ENCODE assay signal across 8 mouse cellular contexts in genomic region chr7:24481474-24482207, GRCm38 (mm10). TPM values are rescaled to one million over a fixed set of nuclear protein-coding genes. Genes with fewer than 3 reads are reported as not detected.
DNase-seq lines count a peak whose midpoint lies in the region; ATAC-seq and TF ChIP-seq lines count a peak whose summit lies in the region.

Gene Cadm4, plus strand, starts transcription at chr7:24482023.

- peak within 1 kb of the TSS; percentile 51 for H3K4me3 ChIP-seq in bone marrow macrophage, adult 2 months (ENCODE audit: insufficient read depth, low read length)
- peak within 1 kb of the TSS; percentile 44 for H3K4me3 ChIP-seq in embryonic fibroblast, embryonic 13.5 days (ENCODE audit: insufficient read depth, low read length)
- H3K4me3 ChIP-seq in heart, embryonic 11.5 days (ENCODE audit: low read depth, low read length): peak within 1 kb of the TSS; percentile 65
- H3K4me3 ChIP-seq in kidney, embryonic 15.5 days (replicated peaks): peak within 1 kb of the TSS; percentile 74
- peak within 1 kb of the TSS; percentile 76 for H3K4me3 ChIP-seq in liver, adult 2 months (ENCODE audit: insufficient read depth, low read depth, low read length)
- H3K4me3 ChIP-seq in stomach, embryonic 14.5 days (ENCODE audit: low read depth, low read length): peak within 1 kb of the TSS; percentile 53

- H3K9me3 ChIP-seq in heart, embryonic 11.5 days (replicated peaks; ENCODE audit: control insufficient read depth, low read length): no peaks in the 10 kb centered on the region
- no peaks in the 10 kb centered on the region for H3K9me3 ChIP-seq in kidney, embryonic 15.5 days (replicated peaks)
- no peaks in the 10 kb centered on the region for H3K9me3 ChIP-seq in stomach, embryonic 14.5 days (ENCODE audit: control insufficient read depth, low read depth, low read length)

- H3K79me2 ChIP-seq in liver, adult 2 months (ENCODE audit: control insufficient read depth, insufficient read depth, low read length): no peaks in the 10 kb centered on the region

- peak; percentile 64 for ATAC-seq in heart, embryonic 11.5 days (replicated peaks; ENCODE audit: insufficient number of reproducible peaks, low FRiP score, low TSS enrichment)
- ATAC-seq in kidney, embryonic 15.5 days (replicated peaks; ENCODE audit: low FRiP score): peak; percentile 80
- ATAC-seq in stomach, embryonic 14.5 days (ENCODE audit: insufficient number of reproducible peaks, insufficient read depth, low FRiP score, low read depth): peak; percentile 78

- H3K36me3 ChIP-seq in heart, embryonic 11.5 days (ENCODE audit: control insufficient read depth, insufficient read depth, low read length): no peaks in the 10 kb centered on the region
- no peaks in the 10 kb centered on the region for H3K36me3 ChIP-seq in kidney, embryonic 15.5 days
- H3K36me3 ChIP-seq in liver, adult 2 months (ENCODE audit: control insufficient read depth, insufficient read depth, low read length): no peaks in the 10 kb centered on the region
- H3K36me3 ChIP-seq in stomach, embryonic 14.5 days (ENCODE audit: control insufficient read depth, insufficient read depth, low read length): no peaks in the 10 kb centered on the region

- H3K4me2 ChIP-seq in heart, embryonic 11.5 days: peak within 1 kb of the TSS; percentile 82
- peak within 1 kb of the TSS; percentile 95 for H3K4me2 ChIP-seq in kidney, embryonic 15.5 days
- peak within 1 kb of the TSS; percentile 97 for H3K4me2 ChIP-seq in stomach, embryonic 14.5 days (replicated peaks; ENCODE audit: low read depth, low read length)

- DNase-seq in A20 (ENCODE audit: low read depth, low spot score): peak; percentile 85
- DNase-seq in liver, adult 2 months (ENCODE audit: extremely low read depth, low read depth, low spot score): peak; percentile 25
- DNase-seq in naive thymus-derived CD4-positive, alpha-beta T cell, adult 2 months (ENCODE audit: low read depth): peak; percentile 90

- no peak for TF ChIP-seq CTCF in bone marrow macrophage, adult 2 months (IDR thresholded peaks at IDR 0.05; ENCODE audit: low read depth, low read length)
- no peak for TF ChIP-seq CTCF in embryonic fibroblast, embryonic 13.5 days (IDR thresholded peaks at IDR 0.05; ENCODE audit: borderline replicate concordance, insufficient read depth, low read length)
- TF ChIP-seq CTCF in liver, adult 2 months (IDR thresholded peaks at IDR 0.05; ENCODE audit: low read depth, low read length): no peak

- no peak within 1 kb of the TSS for H3K27ac ChIP-seq in bone marrow macrophage, adult 2 months (ENCODE audit: insufficient read depth, low read depth, low read length)
- H3K27ac ChIP-seq in embryonic fibroblast, embryonic 13.5 days (ENCODE audit: insufficient read depth, low read length): no peak within 1 kb of the TSS
- H3K27ac ChIP-seq in heart, embryonic 11.5 days (ENCODE audit: low read depth, low read length): no peak within 1 kb of the TSS
- no peak within 1 kb of the TSS for H3K27ac ChIP-seq in kidney, embryonic 15.5 days
- H3K27ac ChIP-seq in liver, adult 2 months (replicated peaks; ENCODE audit: insufficient read depth, low read depth, low read length): no peak within 1 kb of the TSS
- no peak within 1 kb of the TSS for H3K27ac ChIP-seq in stomach, embryonic 14.5 days (ENCODE audit: low read length)

- H3K9ac ChIP-seq in heart, embryonic 11.5 days (ENCODE audit: low read depth, low read length): peak within 1 kb of the TSS; percentile 68
- H3K9ac ChIP-seq in kidney, embryonic 15.5 days: peak within 1 kb of the TSS; percentile 64
- H3K9ac ChIP-seq in liver, adult 2 months (ENCODE audit: low read depth, low read length): peak within 1 kb of the TSS; percentile 96
- H3K9ac ChIP-seq in stomach, embryonic 14.5 days (replicated peaks; ENCODE audit: low read depth, low read length): peak within 1 kb of the TSS; percentile 45

- WGBS in heart, embryonic 11.5 days (ENCODE audit: insufficient replicate concordance): 1% methylated on average over 51 of the region's 83 CpGs
- WGBS in kidney, embryonic 15.5 days: under 1% methylated on average over 75 of the region's 83 CpGs
- WGBS in liver, adult 2 months: 2% methylated on average over 74 of the region's 83 CpGs
- under 1% methylated on average over 78 of the region's 83 CpGs for WGBS in stomach, embryonic 14.5 days

- peaks cover 54% of the 10 kb centered on the region for H3K27me3 ChIP-seq in heart, embryonic 11.5 days (ENCODE audit: control insufficient read depth, insufficient read depth, low read length)
- peaks cover 41% of the 10 kb centered on the region; the same call in 1 of the 2 replicates for H3K27me3 ChIP-seq in kidney, embryonic 15.5 days
- H3K27me3 ChIP-seq in liver, adult 2 months (ENCODE audit: control insufficient read depth, insufficient read depth, low read length): no peaks in the 10 kb centered on the region
- H3K27me3 ChIP-seq in stomach, embryonic 14.5 days (ENCODE audit: control insufficient read depth, insufficient read depth, low read length): no peaks in the 10 kb centered on the region

- no peak for TF ChIP-seq POLR2A in bone marrow macrophage, adult 2 months (IDR thresholded peaks at IDR 0.05; ENCODE audit: borderline replicate concordance, low read depth, low read length)
- TF ChIP-seq POLR2A in embryonic fibroblast, embryonic 13.5 days (IDR thresholded peaks at IDR 0.05; ENCODE audit: low read depth, low read length): no peak
- no peak for TF ChIP-seq POLR2A in liver, adult 2 months (IDR thresholded peaks at IDR 0.05; ENCODE audit: extremely low read depth, insufficient read depth, low read length)

- no peaks in the 10 kb centered on the region; the same call in 1 of the 2 replicates for H3K4me1 ChIP-seq in bone marrow macrophage, adult 2 months (ENCODE audit: control insufficient read depth, insufficient read depth, low read length)
- H3K4me1 ChIP-seq in embryonic fibroblast, embryonic 13.5 days (ENCODE audit: control insufficient read depth, insufficient read depth, low read length): peaks cover 4% of the 10 kb centered on the region; the same call in 1 of the 2 replicates
- H3K4me1 ChIP-seq in heart, embryonic 11.5 days (ENCODE audit: control insufficient read depth, insufficient read depth, low read length): no peaks in the 10 kb centered on the region; the same call in 1 of the 2 replicates
- H3K4me1 ChIP-seq in kidney, embryonic 15.5 days: peaks cover 28% of the 10 kb centered on the region
- no peaks in the 10 kb centered on the region for H3K4me1 ChIP-seq in liver, adult 2 months (ENCODE audit: control insufficient read depth, insufficient read depth, low read length)
- no peaks in the 10 kb centered on the region for H3K4me1 ChIP-seq in stomach, embryonic 14.5 days (ENCODE audit: control insufficient read depth, insufficient read depth, low read length)

RNA-seq across cellular contexts. Expression of gene Cadm4, which starts in this region (rescaled TPM):
- polyA plus RNA-seq in bone marrow macrophage, adult 2 months (2012; ENCODE audit: insufficient read depth, insufficient read length, missing spikeins): not detected in 2 replicates
- 1.2 and 3.3 TPM in 2 replicates for polyA plus RNA-seq in embryonic fibroblast, embryonic 13.5 days (2011; ENCODE audit: insufficient read length, low read depth, missing spikeins)
- polyA plus RNA-seq in heart, embryonic 11.5 days (2014; fragmentation: Nextera tagmentation; extraction: Ambion mirVana): 0.20 and 0.23 TPM in 2 replicates
- 6.8 and 7.3 TPM in 2 replicates for polyA plus RNA-seq in kidney, embryonic 15.5 days (2015; fragmentation: Nextera tagmentation; extraction: Ambion mirVana)
- total RNA-seq in liver, adult 2 months (2014; rRNA removed): 2.1 and 3.5 TPM in 2 replicates
- polyA plus RNA-seq in liver, adult 2 months (2012; rRNA removed): 5.3 and 6.5 TPM in 2 replicates
- polyA plus RNA-seq in stomach, embryonic 14.5 days (2014; fragmentation: Nextera tagmentation; extraction: Ambion mirVana): 1.4 and 1.5 TPM in 2 replicates

Comparison
In these comparisons a context has a peak if more than half of its experiments do, and no peak if none do; other contexts are left out.
1. Peak in ATAC-seq, H3K4me3 ChIP-seq, H3K9ac ChIP-seq and H3K4me2 ChIP-seq in heart, embryonic 11.5 days; RNA of the gene not detected or under 1 TPM.
2. DNase-seq: peak in every context shown above with its lines; median percentile 90 in naive thymus-derived CD4-positive, alpha-beta T cell, adult 2 months; 85 in A20; 25 in liver, adult 2 months.
3. H3K9ac ChIP-seq: peak in every context shown above with its lines; median percentile 96 in liver, adult 2 months; 68 in heart, embryonic 11.5 days; 64 in kidney, embryonic 15.5 days; 45 in stomach, embryonic 14.5 days.